Mouse (Mus musculus): ENCODE measurements at regions not wholly inside any gene's neighbourhood (a gene's known extent, or its start where the extent isn't known, plus 50 kb on each side); places are given as distances from the start of the nearest gene placed in this dataset.

GRCm38 (mm10) chr10:21754763-21755548, 127.0 kb upstream of the Sgk1 start:
- no peak for ATAC-seq (replicated peaks; ENCODE audit: low FRiP score, low read depth)

GRCm38 (mm10) chr10:21755717-21756116, 126.3 kb upstream of the Sgk1 start:
- Histone ChIP-seq H3K9ac (ENCODE audit: low read depth, low read length) (no peak overlapping the region), H3K9me3 (replicated peaks; ENCODE audit: low read length) (no peaks in the 10 kb centered on the region), H3K4me1 (replicated peaks; ENCODE audit: insufficient read depth, low read length) (no peaks in the 10 kb centered on the region), H3K36me3 (ENCODE audit: insufficient read depth, low read length) (no peaks in the 10 kb centered on the region), H3K27ac (no peak overlapping the region), H3K4me3 (replicated peaks; ENCODE audit: low read depth, low read length) (no peak overlapping the region), H3K27me3 (ENCODE audit: insufficient read depth, low read length) (no peaks in the 10 kb centered on the region), H3K4me2 (ENCODE audit: low read length) (no peak overlapping the region)
- 83% methylated on average over 4 of the region's 4 CpGs for WGBS
- no peak for TF ChIP-seq CTCF (IDR thresholded peaks at IDR 0.05; ENCODE audit: low read depth)
- DNase-seq (ENCODE audit: low spot score), result no peak
- no peak for ATAC-seq (replicated peaks; ENCODE audit: low FRiP score, low read depth)

More at GRCm38 (mm10) chr10:21754763-21755548, 127.0 kb upstream of the Sgk1 start:
- Histone ChIP-seq H3K9ac (ENCODE audit: low read depth, low read length) (no peak overlapping the region), H3K4me2 (ENCODE audit: low read length) (no peak overlapping the region), H3K27ac (no peak overlapping the region), H3K9me3 (replicated peaks; ENCODE audit: low read length) (no peaks in the 10 kb centered on the region), H3K36me3 (ENCODE audit: insufficient read depth, low read length) (no peaks in the 10 kb centered on the region), H3K27me3 (ENCODE audit: insufficient read depth, low read length) (no peaks in the 10 kb centered on the region), H3K4me1 (replicated peaks; ENCODE audit: insufficient read depth, low read length) (no peaks in the 10 kb centered on the region), H3K4me3 (replicated peaks; ENCODE audit: low read depth, low read length) (no peak overlapping the region)
- TF ChIP-seq CTCF (IDR thresholded peaks at IDR 0.05; ENCODE audit: low read depth), result no peak
- no peak for DNase-seq (ENCODE audit: low spot score)
- 81% methylated on average over 12 of the region's 12 CpGs for WGBS

DNA sequence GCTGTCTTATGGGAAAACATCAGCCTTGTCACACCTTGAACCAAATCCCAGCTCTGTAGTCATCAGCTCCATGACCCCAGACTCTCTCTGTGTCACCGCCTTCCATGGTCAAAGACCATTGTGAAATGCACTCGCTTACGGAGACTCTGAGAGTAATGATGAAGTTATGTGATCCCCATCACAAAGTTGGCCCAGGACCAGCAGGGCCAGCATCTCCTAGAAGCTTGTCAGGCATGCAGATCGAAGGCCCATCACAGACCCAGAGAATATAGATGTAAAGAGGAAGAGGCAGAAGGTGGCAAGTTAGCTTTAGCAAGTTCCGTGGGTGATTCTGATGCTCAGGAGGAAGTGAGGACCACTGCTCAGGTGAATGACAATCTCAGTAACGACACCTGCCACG, 125.2 kb upstream of the Sgk1 start:
- DNase-seq (ENCODE audit: low spot score), result no peak
- no peaks in the 10 kb centered on the region for H3K4me1 ChIP-seq (replicated peaks; ENCODE audit: insufficient read depth, low read length)
- H3K27me3 ChIP-seq (ENCODE audit: insufficient read depth, low read length), result no peaks in the 10 kb centered on the region
- WGBS, result 84% methylated on average over 7 of the region's 7 CpGs
- H3K27ac ChIP-seq, result no peak overlapping the region
- H3K9ac ChIP-seq (ENCODE audit: low read depth, low read length), result no peak overlapping the region
- H3K4me2 ChIP-seq (ENCODE audit: low read length), result no peak overlapping the region
- H3K9me3 ChIP-seq (replicated peaks; ENCODE audit: low read length), result no peaks in the 10 kb centered on the region
- no peak for TF ChIP-seq CTCF (IDR thresholded peaks at IDR 0.05; ENCODE audit: low read depth)
- ATAC-seq (replicated peaks; ENCODE audit: low FRiP score, low read depth), result no peak
- H3K4me3 ChIP-seq (replicated peaks; ENCODE audit: low read depth, low read length), result no peak overlapping the region
- H3K36me3 ChIP-seq (ENCODE audit: insufficient read depth, low read length), result no peaks in the 10 kb centered on the region

GRCm38 (mm10) chr10:21758122-21758521, 123.9 kb upstream of the Sgk1 start:
- WGBS, result 87% methylated on average over 6 of the region's 6 CpGs
- ATAC-seq (replicated peaks; ENCODE audit: low FRiP score, low read depth), result no peak

GRCm38 (mm10) chr10:21762516-21762915, 119.5 kb upstream of the Sgk1 start:
- Histone ChIP-seq H3K4me2 (ENCODE audit: low read length) (no peak overlapping the region), H3K27ac (no peak overlapping the region), H3K9me3 (replicated peaks; ENCODE audit: low read length) (no peaks in the 10 kb centered on the region), H3K27me3 (ENCODE audit: insufficient read depth, low read length) (no peaks in the 10 kb centered on the region), H3K36me3 (ENCODE audit: insufficient read depth, low read length) (no peaks in the 10 kb centered on the region), H3K4me1 (replicated peaks; ENCODE audit: insufficient read depth, low read length) (no peaks in the 10 kb centered on the region), H3K4me3 (replicated peaks; ENCODE audit: low read depth, low read length) (no peak overlapping the region), H3K9ac (ENCODE audit: low read depth, low read length) (no peak overlapping the region)
- no peak for DNase-seq (ENCODE audit: low spot score)
- 76% methylated on average over 5 of the region's 5 CpGs for WGBS
- ATAC-seq (replicated peaks; ENCODE audit: low FRiP score, low read depth), result no peak
- TF ChIP-seq CTCF (IDR thresholded peaks at IDR 0.05; ENCODE audit: low read depth), result no peak

More at GRCm38 (mm10) chr10:21758122-21758521, 123.9 kb upstream of the Sgk1 start:
- Histone ChIP-seq H3K9ac (ENCODE audit: low read depth, low read length) (no peak overlapping the region), H3K4me2 (ENCODE audit: low read length) (no peak overlapping the region), H3K9me3 (replicated peaks; ENCODE audit: low read length) (no peaks in the 10 kb centered on the region), H3K27ac (no peak overlapping the region), H3K4me3 (replicated peaks; ENCODE audit: low read depth, low read length) (no peak overlapping the region), H3K27me3 (ENCODE audit: insufficient read depth, low read length) (no peaks in the 10 kb centered on the region), H3K36me3 (ENCODE audit: insufficient read depth, low read length) (no peaks in the 10 kb centered on the region), H3K4me1 (replicated peaks; ENCODE audit: insufficient read depth, low read length) (no peaks in the 10 kb centered on the region)
- no peak for DNase-seq (ENCODE audit: low spot score)
- TF ChIP-seq CTCF (IDR thresholded peaks at IDR 0.05; ENCODE audit: low read depth), result no peak

- no peak for TF ChIP-seq CTCF (IDR thresholded peaks at IDR 0.05; ENCODE audit: low read depth)
These were observed 118.7 kb upstream of the Sgk1 start for GRCm38 (mm10) chr10:21763017-21763964.

More at GRCm38 (mm10) chr10:21763017-21763964, 118.7 kb upstream of the Sgk1 start:
- Histone ChIP-seq H3K9ac (ENCODE audit: low read depth, low read length) (no peak overlapping the region), H3K4me2 (ENCODE audit: low read length) (no peak overlapping the region), H3K27me3 (ENCODE audit: insufficient read depth, low read length) (no peaks in the 10 kb centered on the region), H3K36me3 (ENCODE audit: insufficient read depth, low read length) (no peaks in the 10 kb centered on the region), H3K4me3 (replicated peaks; ENCODE audit: low read depth, low read length) (no peak overlapping the region), H3K27ac (no peak overlapping the region), H3K4me1 (replicated peaks; ENCODE audit: insufficient read depth, low read length) (no peaks in the 10 kb centered on the region), H3K9me3 (replicated peaks; ENCODE audit: low read length) (no peaks in the 10 kb centered on the region)
- no peak for DNase-seq (ENCODE audit: low spot score)
- ATAC-seq (replicated peaks; ENCODE audit: low FRiP score, low read depth), result no peak
- 90% methylated on average over 17 of the region's 17 CpGs for WGBS
